ENCODE assay signal across 8 mouse cellular contexts in genomic region chrX:136740087-136740790, GRCm38 (mm10). TPM values are rescaled to one million over a fixed set of nuclear protein-coding genes. Genes with fewer than 3 reads are reported as not detected.
DNase-seq lines count a peak whose midpoint lies in the region; ATAC-seq and TF ChIP-seq lines count a peak whose summit lies in the region.

No protein-coding gene starts in this region.

- H3K27me3 ChIP-seq in heart, embryonic 16.5 days (ENCODE audit: control insufficient read depth, insufficient read depth, low read length): no peaks in the 10 kb centered on the region
- H3K27me3 ChIP-seq in G1E (ENCODE audit: insufficient read depth, low read length): no peaks in the 10 kb centered on the region
- no peaks in the 10 kb centered on the region for H3K27me3 ChIP-seq in forebrain, embryonic 16.5 days (replicated peaks; ENCODE audit: control insufficient read depth, insufficient read depth, low read length)

- peak overlapping the region; percentile 69 for H3K4me3 ChIP-seq in heart, embryonic 16.5 days (ENCODE audit: low read length)
- H3K4me3 ChIP-seq in G1E (ENCODE audit: low read depth, low read length): peak overlapping the region; percentile 74
- H3K4me3 ChIP-seq in forebrain, embryonic 16.5 days (replicated peaks; ENCODE audit: low read length): peak overlapping the region; percentile 61

- H3K4me2 ChIP-seq in heart, embryonic 16.5 days (ENCODE audit: low read depth, low read length): peak overlapping the region; percentile 57
- peak overlapping the region; percentile 39 for H3K4me2 ChIP-seq in forebrain, embryonic 16.5 days (ENCODE audit: low read length)

- no peak for TF ChIP-seq CTCF in G1E (IDR thresholded peaks at IDR 0.05; ENCODE audit: low read depth, low read length)

- no peaks in the 10 kb centered on the region for H3K36me3 ChIP-seq in heart, embryonic 16.5 days (ENCODE audit: control insufficient read depth, insufficient read depth)
- peaks cover 14% of the 10 kb centered on the region for H3K36me3 ChIP-seq in G1E (replicated peaks)
- no peaks in the 10 kb centered on the region for H3K36me3 ChIP-seq in forebrain, embryonic 16.5 days (ENCODE audit: control insufficient read depth, insufficient read depth)

- no peak for ATAC-seq in heart, embryonic 16.5 days (replicated peaks; ENCODE audit: extremely low read depth, insufficient read depth, low FRiP score)
- ATAC-seq in G1E (ENCODE audit: extremely low read depth, insufficient number of reproducible peaks, low FRiP score, poor library complexity, severe bottlenecking): no peak
- ATAC-seq in forebrain, embryonic 16.5 days: no peak

- no peaks in the 10 kb centered on the region for H3K9me3 ChIP-seq in heart, embryonic 16.5 days (replicated peaks; ENCODE audit: control insufficient read depth, low read length)
- H3K9me3 ChIP-seq in G1E (replicated peaks): no peaks in the 10 kb centered on the region
- no peaks in the 10 kb centered on the region for H3K9me3 ChIP-seq in forebrain, embryonic 16.5 days (ENCODE audit: control insufficient read depth, low read length)

- H3K27ac ChIP-seq in heart, embryonic 16.5 days (ENCODE audit: low read length): peak overlapping the region; percentile 84
- peak overlapping the region; percentile 79 for H3K27ac ChIP-seq in forebrain, embryonic 16.5 days (ENCODE audit: low read length)

- peak overlapping the region; percentile 71 for H3K9ac ChIP-seq in heart, embryonic 16.5 days (ENCODE audit: low read length)
- H3K9ac ChIP-seq in forebrain, embryonic 16.5 days (replicated peaks; ENCODE audit: low read depth, low read length): peak overlapping the region; percentile 63

- DNase-seq in heart, postnatal 36 days: no peak
- DNase-seq in G1E (ENCODE audit: low spot score): no peak
- peak; percentile 44 for DNase-seq in mesoderm, embryonic 11.5 days (ENCODE audit: low read depth, low spot score)
- DNase-seq in layer of hippocampus, postnatal 25 days (ENCODE audit: extremely low spot score in 1 of 2, low spot score in 1 of 2): no peak
- no peak for DNase-seq in testis, postnatal 14 days (ENCODE audit: low spot score)
- DNase-seq in frontal cortex, postnatal 10 days (ENCODE audit: low spot score in 2 of 2): no peak

- intact Hi-C loops in heart, postnatal 36 days (cut with DNase I): loop anchor here (5.0 kb wide), 1 partner anchor 402 kb away; no protein-coding TSS in a partner anchor

- H3K4me1 ChIP-seq in heart, embryonic 16.5 days (ENCODE audit: control insufficient read depth, insufficient read depth, low read length): no peaks in the 10 kb centered on the region
- peaks cover 7% of the 10 kb centered on the region; the same call in 1 of the 2 replicates for H3K4me1 ChIP-seq in G1E (ENCODE audit: insufficient read depth, low read depth, low read length)
- H3K4me1 ChIP-seq in forebrain, embryonic 16.5 days (replicated peaks; ENCODE audit: control insufficient read depth, insufficient read depth, low read length): peaks cover 10% of the 10 kb centered on the region

- 16% methylated on average over 15 of the region's 15 CpGs for WGBS in heart, embryonic 16.5 days
- WGBS in forebrain, embryonic 16.5 days: 18% methylated on average over 15 of the region's 15 CpGs

RNA-seq across cellular contexts. Expression of gene Morf4l2, which starts 3.3 kb away (rescaled TPM):
- 292 and 337 TPM in 2 replicates for polyA plus RNA-seq in heart, embryonic 16.5 days (2015; fragmentation: Nextera tagmentation; extraction: Ambion mirVana)
- total RNA-seq in heart, postnatal 36 days (2021): 10 to 100 TPM; 89.8 to 91.8 TPM
- total RNA-seq in G1E (2014; fragmentation: Nextera tagmentation) (160 and 161 TPM in 2 replicates), G1E (2017) (375 and 434 TPM in 2 replicates)
- polyA plus RNA-seq in G1E (2012): 351 and 355 TPM in 2 replicates
- 581 and 603 TPM in 2 replicates for polyA plus RNA-seq in forebrain, embryonic 16.5 days (2015; fragmentation: Nextera tagmentation; extraction: Ambion mirVana)
- total RNA-seq in layer of hippocampus, postnatal 25 days (2021): 100 to 1,000 TPM; 374 to 393 TPM

RNA-seq across cellular contexts. Expression of gene Tceal1, which starts 32.5 kb away (rescaled TPM):
- polyA plus RNA-seq in heart, embryonic 16.5 days (2015; fragmentation: Nextera tagmentation; extraction: Ambion mirVana): 8.7 and 9.3 TPM in 2 replicates
- total RNA-seq in heart, postnatal 36 days (2021): 1 to 10 TPM; 3.8 to 5.0 TPM
- not detected in 2 replicates for total RNA-seq in G1E (2014; fragmentation: Nextera tagmentation)
- total RNA-seq in G1E (2017): 0.11 TPM in 1 of 2 replicates, not detected in the other
- polyA plus RNA-seq in G1E (2012): not detected in 2 replicates
- polyA plus RNA-seq in forebrain, embryonic 16.5 days (2015; fragmentation: Nextera tagmentation; extraction: Ambion mirVana): 21.5 and 21.7 TPM in 2 replicates
- 10 to 100 TPM; 14.5 to 16.0 TPM for total RNA-seq in layer of hippocampus, postnatal 25 days (2021)

RNA-seq across cellular contexts. Expression of gene Glra4, which starts 39.7 kb away (rescaled TPM):
- not detected in 2 replicates for polyA plus RNA-seq in heart, embryonic 16.5 days (2015; fragmentation: Nextera tagmentation; extraction: Ambion mirVana)
- total RNA-seq in heart, postnatal 36 days (2021): not detected
- total RNA-seq in G1E (2014; fragmentation: Nextera tagmentation): not detected in 2 replicates
- not detected in 2 replicates for total RNA-seq in G1E (2017)
- not detected in 2 replicates for polyA plus RNA-seq in G1E (2012)
- not detected in 2 replicates for polyA plus RNA-seq in forebrain, embryonic 16.5 days (2015; fragmentation: Nextera tagmentation; extraction: Ambion mirVana)
- total RNA-seq in layer of hippocampus, postnatal 25 days (2021): under 1 TPM; 0.27 to 0.40 TPM

Comparison
In these comparisons a context has a peak if more than half of its experiments do, and no peak if none do; other contexts are left out.
1. RNA of gene Tceal1, which starts 32.5 kb away (total RNA-seq): 14.5 to 16.0 TPM in layer of hippocampus, postnatal 25 days and 3.8 to 5.0 TPM in heart, postnatal 36 days; 0.11 TPM in G1E; every median in the first group is over 4 times any median in the second.
2. Peak in every context shown above with its lines, with median percentiles within 50 percentile points of each other: H3K4me3 ChIP-seq.